Mouse (Mus musculus) embryonic facial prominence, embryonic 14.5 days (tissue): ENCODE data around the gene 4930578G10Rik. TPM values are rescaled to one million over a fixed set of nuclear protein-coding genes. Genes with fewer than 3 reads are reported as not detected.

Experiments used
- ATAC-seq: fragments of 200-750 bp; cut with Nextera tagmentation; 2 replicates; pipeline ENCODE4 v1.8.0; 2017; ENCODE audit warnings: low read depth, moderate number of reproducible peaks, moderate TSS enrichment
- DNase-seq: peaks from one replicate; pipeline ENCODE4 v3.0.0-alpha.2; 2015; ENCODE audit warnings: low spot score
- H3K27ac ChIP-seq: fragments of 300-500 bp; sonication (generic); replicated peaks from 2 replicates; pipeline ENCODE4 v1.5.1; 2014; ENCODE audit warnings: low read depth, mild to moderate bottlenecking, low read length, moderate library complexity
- H3K27me3 ChIP-seq: fragments of 300-500 bp; sonication (generic); replicated peaks from 2 replicates; pipeline ENCODE4 v1.6.1; 2014; ENCODE audit warnings: low read length; ENCODE audit not compliant: control insufficient read depth, insufficient read depth
- H3K36me3 ChIP-seq: fragments of 300-500 bp; sonication (generic); 2 replicates; pipeline ENCODE4 v1.6.1; 2014; ENCODE audit warnings: low read length, mixed read lengths; ENCODE audit not compliant: control insufficient read depth, insufficient read depth
- H3K4me1 ChIP-seq: fragments of 300-500 bp; sonication (generic); 2 replicates; pipeline ENCODE4 v1.6.1; 2014; ENCODE audit warnings: antibody characterized with exemption, low read length; ENCODE audit not compliant: control insufficient read depth, insufficient read depth
- H3K4me2 ChIP-seq: fragments of 300-500 bp; sonication (generic); 2 replicates; pipeline ENCODE4 v1.6.1; 2014; ENCODE audit warnings: low read depth, mild to moderate bottlenecking, low read length, moderate library complexity, mixed read lengths
- H3K4me3 ChIP-seq: fragments of 300-500 bp; sonication (generic); 2 replicates; pipeline ENCODE4 v1.5.1; 2014; ENCODE audit warnings: low read depth, mild to moderate bottlenecking, low read length
- H3K9ac ChIP-seq: fragments of 300-500 bp; sonication (generic); 2 replicates; pipeline ENCODE4 v1.6.1; 2014; ENCODE audit warnings: low read depth, mild to moderate bottlenecking, low read length, moderate library complexity, mixed read lengths
- H3K9me3 ChIP-seq: fragments of 300-500 bp; sonication (generic); 2 replicates; pipeline ENCODE4 v1.6.1; 2016; ENCODE audit warnings: low read length; ENCODE audit not compliant: control insufficient read depth
- WGBS: fragments of 180-500 bp; shearing (Covaris S2); extraction: QIAGEN DNeasy Blood & Tissue Kit; methylation state at CpG from one replicate; pipeline ENCODE4 v1.1.7; 2014; 5-methylcytosine and 5-hydroxymethylcytosine counted together
- polyA plus RNA-seq: library from polyadenylated mRNA; unstranded; fragments of >200 nt; fragmentation: Nextera tagmentation; extraction: Ambion mirVana; gene quantifications from 2 replicates; pipeline ENCODE4 v1.2.1, GENCODE M21; 2014

4930578G10Rik gene
- polyA plus RNA-seq, 1 experiment from 2014 or later: not detected

- 87% methylated on average over 6 of the region's 6 CpGs for WGBS
- no peaks in the 10 kb centered on the region for H3K36me3 ChIP-seq
- DNase-seq (no peak), ATAC-seq (no peak)
- no peaks in the 10 kb centered on the region for H3K27me3 ChIP-seq
- H3K4me1 ChIP-seq: no peaks in the 10 kb centered on the region
- H3K4me2 ChIP-seq: no peak overlapping the region
- H3K27ac ChIP-seq: no peak overlapping the region
- H3K4me3 ChIP-seq: no peak overlapping the region
- no peak overlapping the region for H3K9ac ChIP-seq
- no peaks in the 10 kb centered on the region for H3K9me3 ChIP-seq
Measured at GRCm38 (mm10) chr4:42886926-42887325, 151.6 kb downstream of the 4930578G10Rik start.

GRCm38 (mm10) chr4:42888806-42889205 lies 153.5 kb downstream of the 4930578G10Rik start:
- H3K4me2 ChIP-seq: no peak overlapping the region
- no peak overlapping the region for H3K27ac ChIP-seq
- ATAC-seq: no peak
- no peaks in the 10 kb centered on the region for H3K36me3 ChIP-seq
- 92% methylated on average over 6 of the region's 6 CpGs for WGBS
- no peak overlapping the region for H3K9ac ChIP-seq
- H3K4me3 ChIP-seq: no peak overlapping the region
- H3K27me3 ChIP-seq: no peaks in the 10 kb centered on the region
- H3K4me1 ChIP-seq: no peaks in the 10 kb centered on the region
- no peak for DNase-seq
- no peaks in the 10 kb centered on the region for H3K9me3 ChIP-seq

GRCm38 (mm10) chr4:42891176-42891575 lies 155.8 kb downstream of the 4930578G10Rik start:
- H3K9ac ChIP-seq: no peak overlapping the region
- no peak overlapping the region for H3K27ac ChIP-seq
- no peak overlapping the region for H3K4me2 ChIP-seq
- no peaks in the 10 kb centered on the region for H3K4me1 ChIP-seq
- H3K36me3 ChIP-seq: no peaks in the 10 kb centered on the region
- H3K9me3 ChIP-seq: no peaks in the 10 kb centered on the region
- no peaks in the 10 kb centered on the region for H3K27me3 ChIP-seq
- DNase-seq (no peak), ATAC-seq (no peak)
- 51% methylated on average over 7 of the region's 7 CpGs for WGBS
- no peak overlapping the region for H3K4me3 ChIP-seq

- WGBS: 72% methylated on average over 7 of the region's 7 CpGs
- Histone ChIP-seq H3K9ac (no peak overlapping the region), H3K4me2 (no peak overlapping the region), H3K36me3 (no peaks in the 10 kb centered on the region), H3K4me1 (no peaks in the 10 kb centered on the region), H3K27ac (no peak overlapping the region), H3K9me3 (no peaks in the 10 kb centered on the region), H3K4me3 (no peak overlapping the region), H3K27me3 (no peaks in the 10 kb centered on the region)
- no peak for ATAC-seq
- DNase-seq: no peak
Measured at GRCm38 (mm10) chr4:42895118-42895517, 159.8 kb downstream of the 4930578G10Rik start.

Other genes starting within 250 kb of the 4930578G10Rik start
- not detected in 2 replicates for gene Fam205a2, start 207.4 kb upstream of the 4930578G10Rik start, polyA plus RNA-seq
- 2.3 TPM in 1 of 2 replicates, not detected in the other for gene Gm10591, start 123.3 kb upstream of the 4930578G10Rik start, polyA plus RNA-seq
- 0.46 and 0.60 TPM in 2 replicates for gene Gm2564, start 105.8 kb upstream of the 4930578G10Rik start, polyA plus RNA-seq
- not detected in 2 replicates for gene Ccl27b, start 80.3 kb upstream of the 4930578G10Rik start, polyA plus RNA-seq
- 0.17 and 0.21 TPM in 2 replicates for gene Il11ra2, start 73.7 kb upstream of the 4930578G10Rik start, polyA plus RNA-seq
- not detected in 2 replicates for gene Ccl19, start 21.0 kb downstream of the 4930578G10Rik start, polyA plus RNA-seq
- gene Ccl21a, start 38.4 kb downstream of the 4930578G10Rik start, polyA plus RNA-seq: 75.0 and 101 TPM in 2 replicates
- 0.05 TPM in 1 of 2 replicates, not detected in the other for gene Fam205a1, start 118.3 kb downstream of the 4930578G10Rik start, polyA plus RNA-seq
- 0.15 TPM in 1 of 2 replicates, not detected in the other for gene Gm12394, start 121.2 kb downstream of the 4930578G10Rik start, polyA plus RNA-seq
- 0.28 and 1.4 TPM in 2 replicates for gene Fam205c, start 138.7 kb downstream of the 4930578G10Rik start, polyA plus RNA-seq
- gene Phf24, start 181.1 kb downstream of the 4930578G10Rik start, polyA plus RNA-seq: 4.9 and 5.7 TPM in 2 replicates
- 11.9 and 15.4 TPM in 2 replicates for gene Dnajb5, start 214.3 kb downstream of the 4930578G10Rik start, polyA plus RNA-seq
- 0.28 and 0.75 TPM in 2 replicates for gene 1700022I11Rik, start 234.1 kb downstream of the 4930578G10Rik start, polyA plus RNA-seq